Mouse (Mus musculus) heart, embryonic 13.5 days (tissue): Measurements from ENCODE around the gene Prdm13. TPM values are rescaled to one million over a fixed set of nuclear protein-coding genes. Genes with fewer than 3 reads are reported as not detected.

Source experiments
- ATAC-seq: fragments of 200-750 bp; cut with Nextera tagmentation; 2 replicates; pipeline ENCODE4 v1.8.0; 2017; ENCODE audit warnings: moderate TSS enrichment; ENCODE audit not compliant: insufficient number of reproducible peaks, low FRiP score, low TSS enrichment; ENCODE audit errors: extremely low read depth
- H3K27ac ChIP-seq: fragments of 300-500 bp; sonication (generic); replicated peaks from 2 replicates; pipeline ENCODE4 v1.5.1; 2015; ENCODE audit warnings: moderate library complexity, mild to moderate bottlenecking, inconsistent platforms
- H3K27me3 ChIP-seq: fragments of 300-500 bp; sonication (generic); replicated peaks from 2 replicates; pipeline ENCODE4 v1.6.1; 2015; ENCODE audit warnings: mild to moderate bottlenecking, inconsistent platforms
- H3K36me3 ChIP-seq: fragments of 300-500 bp; sonication (generic); 2 replicates; pipeline ENCODE4 v1.6.1; 2015; ENCODE audit warnings: mild to moderate bottlenecking, inconsistent platforms
- H3K4me1 ChIP-seq: fragments of 300-500 bp; sonication (generic); 2 replicates; pipeline ENCODE4 v1.6.1; 2015; ENCODE audit warnings: inconsistent platforms
- H3K4me2 ChIP-seq: fragments of 300-500 bp; sonication (generic); 2 replicates; pipeline ENCODE4 v1.6.1; 2015; ENCODE audit warnings: inconsistent platforms, mild to moderate bottlenecking, moderate library complexity
- H3K4me3 ChIP-seq: fragments of 300-500 bp; sonication (generic); 2 replicates; pipeline ENCODE4 v1.5.1; 2015; ENCODE audit warnings: moderate library complexity, mild to moderate bottlenecking, inconsistent platforms
- H3K9ac ChIP-seq: fragments of 300-500 bp; sonication (generic); 2 replicates; pipeline ENCODE4 v1.6.1; 2015; ENCODE audit warnings: inconsistent platforms, mild to moderate bottlenecking, moderate library complexity
- H3K9me3 ChIP-seq: fragments of 300-500 bp; sonication (generic); 2 replicates; pipeline ENCODE4 v1.6.1; 2016; ENCODE audit warnings: inconsistent platforms
- WGBS: fragments of 180-500 bp; shearing (Covaris S2); methylation state at CpG from one replicate; pipeline ENCODE4 v1.1.7; 2015; ENCODE audit warnings: mixed read lengths; 5-methylcytosine and 5-hydroxymethylcytosine counted together
- polyA plus RNA-seq: library from polyadenylated mRNA; unstranded; fragments of >200 nt; fragmentation: Nextera tagmentation; extraction: Ambion mirVana; gene quantifications from 2 replicates; pipeline ENCODE4 v1.2.1, GENCODE M21; 2015

The Prdm13 gene
- polyA plus RNA-seq, 1 experiment from 2014 or later = not detected

- Histone ChIP-seq H3K4me3 (no peak overlapping the region), H3K27ac (no peak overlapping the region), H3K4me2 (no peak overlapping the region), H3K4me1 (peaks cover 17% of the 10 kb centered on the region), H3K36me3 (no peaks in the 10 kb centered on the region), H3K9ac (no peak overlapping the region), H3K9me3 (no peaks in the 10 kb centered on the region), H3K27me3 (peaks cover 94% of the 10 kb centered on the region)
- no peak for ATAC-seq
- WGBS = 8% methylated on average over 8 of the region's 8 CpGs
These were observed 11.1 kb downstream of the Prdm13 start for GRCm38 (mm10) chr4:21674691-21675090.

GRCm38 (mm10) chr4:21674042-21674441 is 11.7 kb downstream of the Prdm13 start:
- no peak overlapping the region for H3K4me3 ChIP-seq
- H3K4me1 ChIP-seq = peaks cover 11% of the 10 kb centered on the region
- WGBS = 4% methylated on average over 17 of the region's 17 CpGs
- no peak overlapping the region for H3K9ac ChIP-seq
- no peak overlapping the region for H3K27ac ChIP-seq
- H3K9me3 ChIP-seq = no peaks in the 10 kb centered on the region
- ATAC-seq = no peak
- peaks cover 93% of the 10 kb centered on the region for H3K27me3 ChIP-seq
- no peak overlapping the region for H3K4me2 ChIP-seq
- H3K36me3 ChIP-seq = no peaks in the 10 kb centered on the region

GRCm38 (mm10) chr4:21665961-21666360 is 19.8 kb downstream of the Prdm13 start:
- H3K27me3 ChIP-seq = peaks cover 37% of the 10 kb centered on the region
- no peak overlapping the region for H3K27ac ChIP-seq
- WGBS = 8% methylated on average over 5 of the region's 5 CpGs
- H3K4me3 ChIP-seq = no peak overlapping the region
- no peaks in the 10 kb centered on the region for H3K9me3 ChIP-seq
- no peaks in the 10 kb centered on the region for H3K36me3 ChIP-seq
- peak overlapping the region; percentile 31; the same call in 1 of the 2 replicates for H3K4me2 ChIP-seq
- ATAC-seq = no peak; the same call in 1 of the 2 replicates
- no peak overlapping the region for H3K9ac ChIP-seq
- H3K4me1 ChIP-seq = peaks cover 7% of the 10 kb centered on the region; the same call in 1 of the 2 replicates

- no peak overlapping the region for H3K27ac ChIP-seq
- no peaks in the 10 kb centered on the region for H3K4me1 ChIP-seq
- H3K9me3 ChIP-seq = no peaks in the 10 kb centered on the region
- H3K4me3 ChIP-seq = no peak overlapping the region
- no peaks in the 10 kb centered on the region for H3K36me3 ChIP-seq
- no peak overlapping the region for H3K4me2 ChIP-seq
- ATAC-seq = no peak
- WGBS = 48% methylated on average over 3 of the region's 3 CpGs
- H3K9ac ChIP-seq = no peak overlapping the region
- H3K27me3 ChIP-seq = 0 out of 2 replicates have a peak, but pooled peaks cover 3% of the 10 kb centered on the region
These were observed 27.6 kb downstream of the Prdm13 start for GRCm38 (mm10) chr4:21658184-21658583.

GRCm38 (mm10) chr4:21629275-21629583 is 56.5 kb downstream of the Prdm13 start:
- Histone ChIP-seq H3K4me3 (no peak overlapping the region), H3K27me3 (no peaks in the 10 kb centered on the region), H3K36me3 (no peaks in the 10 kb centered on the region), H3K9ac (no peak overlapping the region), H3K4me2 (no peak overlapping the region), H3K27ac (no peak overlapping the region), H3K4me1 (no peaks in the 10 kb centered on the region), H3K9me3 (no peaks in the 10 kb centered on the region)
- 76% methylated on average over 2 of the region's 2 CpGs for WGBS
- no peak for ATAC-seq

- H3K9ac ChIP-seq = no peak overlapping the region
- ATAC-seq = no peak; the same call in 1 of the 2 replicates
- no peaks in the 10 kb centered on the region for H3K4me1 ChIP-seq
- no peaks in the 10 kb centered on the region for H3K9me3 ChIP-seq
- no peaks in the 10 kb centered on the region for H3K27me3 ChIP-seq
- no peak overlapping the region for H3K4me2 ChIP-seq
- no peak overlapping the region for H3K4me3 ChIP-seq
- no peak overlapping the region for H3K27ac ChIP-seq
- WGBS = 41% methylated on average over 3 of the region's 3 CpGs
- H3K36me3 ChIP-seq = no peaks in the 10 kb centered on the region
These were observed 57.1 kb downstream of the Prdm13 start for GRCm38 (mm10) chr4:21628367-21629274.

Other genes starting within 250 kb of the Prdm13 start
- gene Ccnc, start 41.7 kb upstream of the Prdm13 start, polyA plus RNA-seq = 25.7 and 26.7 TPM in 2 replicates
- 6.6 and 6.9 TPM in 2 replicates for gene Usp45, start 81.2 kb upstream of the Prdm13 start, polyA plus RNA-seq
- 15.2 and 18.7 TPM in 2 replicates for gene Tstd3, start 81.2 kb upstream of the Prdm13 start, polyA plus RNA-seq
- 69.3 and 71.7 TPM in 2 replicates for gene Pnisr, start 161.6 kb upstream of the Prdm13 start, polyA plus RNA-seq
- gene Coq3, start 193.7 kb upstream of the Prdm13 start, polyA plus RNA-seq = 16.3 and 16.7 TPM in 2 replicates
- gene Faxc, start 245.4 kb upstream of the Prdm13 start, polyA plus RNA-seq = 2.6 and 2.8 TPM in 2 replicates